ENCODE assay signal across 7 mouse cellular contexts in the genomic region with DNA sequence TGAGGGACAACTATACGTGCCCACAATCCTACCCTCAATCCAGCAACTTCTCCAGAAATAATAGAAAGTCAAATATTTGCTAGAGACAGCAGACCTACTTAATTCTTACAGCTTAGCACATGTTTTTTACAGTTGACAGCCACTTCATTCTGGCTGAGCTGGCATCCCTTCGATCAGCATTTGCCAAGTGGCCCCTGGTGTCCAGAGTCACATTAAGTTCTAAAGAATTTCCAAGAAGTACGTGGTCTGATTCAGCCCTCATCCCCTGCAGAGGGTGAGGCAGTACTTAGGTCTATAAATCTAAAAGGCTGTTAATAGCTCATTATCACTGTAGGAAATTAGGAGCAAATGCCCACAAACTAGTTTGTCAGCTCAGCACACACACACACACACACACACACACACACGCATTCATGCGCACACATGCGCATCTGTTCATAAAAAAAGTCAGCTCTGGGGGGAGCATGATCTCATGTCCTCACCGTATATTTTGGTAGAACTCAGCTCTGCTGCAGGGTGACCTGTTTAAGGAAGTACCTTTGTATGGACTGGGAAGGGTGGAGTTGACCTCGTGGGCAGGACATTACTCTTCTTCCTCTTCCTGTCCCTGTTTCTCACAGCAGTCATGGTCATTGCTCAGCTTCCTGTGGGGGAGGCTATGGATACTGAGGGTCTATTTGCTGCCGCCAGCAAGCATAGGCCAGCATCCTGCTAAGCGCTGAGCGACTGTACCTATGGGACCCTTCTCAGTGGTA.
DNase-seq lines count a peak whose midpoint lies in the region; ATAC-seq and TF ChIP-seq lines count a peak whose summit lies in the region.

No protein-coding gene starts in this region.

- intact Hi-C loops in gastrocnemius, postnatal 36 days (cut with DNase I), result no loop called here
- intact Hi-C loops in left cerebral cortex, postnatal 14 days (cut with DNase I), result no loop called here

- no peaks in the 10 kb centered on the region for H3K36me3 ChIP-seq in intestine, embryonic 16.5 days (ENCODE audit: control insufficient read depth, insufficient read depth, low read length)
- no peaks in the 10 kb centered on the region for H3K36me3 ChIP-seq in lung, embryonic 14.5 days (ENCODE audit: insufficient read depth)
- H3K36me3 ChIP-seq in midbrain, embryonic 15.5 days (replicated peaks), result no peaks in the 10 kb centered on the region

- TF ChIP-seq CTCF in lung, embryonic 14.5 days (IDR thresholded peaks at IDR 0.05; ENCODE audit: low read depth), result no peak

- WGBS in intestine, embryonic 16.5 days, result 73% methylated on average over 11 of the region's 11 CpGs
- WGBS in lung, embryonic 14.5 days, result 67% methylated on average over 11 of the region's 11 CpGs
- WGBS in midbrain, embryonic 15.5 days, result 87% methylated on average over 11 of the region's 11 CpGs

- no peaks in the 10 kb centered on the region for H3K27me3 ChIP-seq in intestine, embryonic 16.5 days (replicated peaks; ENCODE audit: control insufficient read depth, insufficient read depth, low read length)
- H3K27me3 ChIP-seq in lung, embryonic 14.5 days (ENCODE audit: insufficient read depth, low read length), result no peaks in the 10 kb centered on the region
- H3K27me3 ChIP-seq in midbrain, embryonic 15.5 days (replicated peaks), result no peaks in the 10 kb centered on the region

- no peaks in the 10 kb centered on the region for H3K9me3 ChIP-seq in intestine, embryonic 16.5 days (ENCODE audit: control insufficient read depth, low read length)
- no peaks in the 10 kb centered on the region for H3K9me3 ChIP-seq in lung, embryonic 14.5 days (ENCODE audit: low read depth, low read length)
- H3K9me3 ChIP-seq in midbrain, embryonic 15.5 days, result no peaks in the 10 kb centered on the region

- no peaks in the 10 kb centered on the region for H3K4me1 ChIP-seq in intestine, embryonic 16.5 days (ENCODE audit: control insufficient read depth, insufficient read depth, low read length)
- H3K4me1 ChIP-seq in lung, embryonic 14.5 days (ENCODE audit: insufficient read depth), result 0 out of 2 replicates have a peak, but pooled peaks cover 7% of the 10 kb centered on the region
- H3K4me1 ChIP-seq in midbrain, embryonic 15.5 days, result no peaks in the 10 kb centered on the region

- ATAC-seq in intestine, embryonic 16.5 days, result peak; percentile 54
- peak; percentile 62 for ATAC-seq in lung, embryonic 14.5 days (ENCODE audit: insufficient read depth)
- no peak for ATAC-seq in midbrain, embryonic 15.5 days (replicated peaks)

- no peak overlapping the region for H3K4me3 ChIP-seq in intestine, embryonic 16.5 days (ENCODE audit: low read length)
- H3K4me3 ChIP-seq in lung, embryonic 14.5 days (ENCODE audit: low read depth, low read length), result no peak overlapping the region
- H3K4me3 ChIP-seq in midbrain, embryonic 15.5 days, result no peak overlapping the region

- no peak overlapping the region; the same call in 1 of the 2 replicates for H3K27ac ChIP-seq in intestine, embryonic 16.5 days (ENCODE audit: low read length)
- H3K27ac ChIP-seq in lung, embryonic 14.5 days (ENCODE audit: low read depth), result peak overlapping the region; percentile 22; the same call in 1 of the 2 replicates
- no peak overlapping the region for H3K27ac ChIP-seq in midbrain, embryonic 15.5 days

- H3K9ac ChIP-seq in intestine, embryonic 16.5 days (ENCODE audit: low read depth, low read length), result no peak overlapping the region
- H3K9ac ChIP-seq in lung, embryonic 14.5 days, result no peak overlapping the region
- no peak overlapping the region for H3K9ac ChIP-seq in midbrain, embryonic 15.5 days

- H3K4me2 ChIP-seq in intestine, embryonic 16.5 days (ENCODE audit: low read depth, low read length), result no peak overlapping the region
- no peak overlapping the region for H3K4me2 ChIP-seq in lung, embryonic 14.5 days
- no peak overlapping the region for H3K4me2 ChIP-seq in midbrain, embryonic 15.5 days

- DNase-seq in 416B (ENCODE audit: low read depth), result peak; percentile 80
- peak; percentile 41 for DNase-seq in Muller cell, postnatal 12 days (ENCODE audit: inconsistent ontology term)
- peak; percentile 54 for DNase-seq in lung, embryonic 14.5 days
- DNase-seq in gastrocnemius, postnatal 36 days, result no peak
- DNase-seq in left cerebral cortex, postnatal 14 days (ENCODE audit: low spot score in 2 of 2), result no peak

Comparison
In these comparisons a context has a peak if more than half of its experiments do, and no peak if none do; other contexts are left out.
1. DNase-seq: peak in 416B (single experiment), Muller cell, postnatal 12 days (single experiment) and lung, embryonic 14.5 days (single experiment); none in gastrocnemius, postnatal 36 days (0 of 2) and left cerebral cortex, postnatal 14 days (0 of 2).